Mouse (Mus musculus) spleen, adult 2 months (tissue): ENCODE data around the gene Zfp871.

Experiments
- CTCF ChIP-seq: fragments of 200-500 bp; IDR thresholded peaks from 2 replicates; pipeline ENCODE4 v1.5.1; 2011; ENCODE audit warnings: mild to moderate bottlenecking, inconsistent platforms; ENCODE audit not compliant: insufficient read depth, insufficient read length, insufficient replicate concordance; ENCODE audit errors: extremely low read depth
- POLR2A ChIP-seq: fragments of 200-500 bp; IDR thresholded peaks from 2 replicates; pipeline ENCODE4 v1.6.1; 2011; ENCODE audit warnings: low read depth, low read length, inconsistent platforms

- TF ChIP-seq CTCF (no peak), POLR2A (no peak)
Observed at GRCm38 (mm10) chr17:32830418-32830782, 42.3 kb upstream of the Zfp871 start.
